Mouse (Mus musculus): ENCODE measurements around the gene Klhl31.

Gene Klhl31

DNA sequence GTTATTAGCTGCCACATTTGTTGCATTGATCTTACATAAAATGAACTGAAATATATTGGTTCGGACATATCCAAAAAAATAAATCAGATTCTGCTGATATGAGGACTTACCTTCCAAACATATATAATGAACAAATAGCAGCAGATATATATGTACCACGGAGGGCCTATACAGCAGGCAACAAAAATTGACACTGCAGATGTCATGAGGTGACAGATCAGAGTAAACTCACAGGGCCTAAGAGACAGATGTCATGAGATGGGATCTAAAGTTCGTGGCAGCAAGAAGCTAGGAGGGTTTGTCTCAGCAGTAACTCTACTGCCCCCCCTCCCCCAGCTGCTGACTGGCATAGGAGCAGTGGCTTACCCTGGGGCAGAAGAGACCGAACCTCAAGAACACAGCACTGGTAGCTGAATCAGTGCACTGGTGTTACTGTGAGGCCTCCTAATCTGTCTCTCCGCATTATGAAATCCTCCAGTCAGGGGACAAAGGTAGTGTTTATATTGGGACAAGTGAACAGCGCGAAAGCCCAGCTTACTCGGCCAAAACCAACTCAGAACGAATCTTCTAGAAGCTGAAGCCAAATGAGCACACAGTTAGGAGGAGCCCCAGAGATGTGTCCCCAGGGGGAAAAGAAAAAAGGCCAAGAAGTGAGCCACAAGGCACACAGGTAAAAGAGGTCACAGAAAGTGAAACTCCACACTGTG lies 71.3 kb downstream of the Klhl31 start:
- peak; percentile 86 for DNase-seq

DNA sequence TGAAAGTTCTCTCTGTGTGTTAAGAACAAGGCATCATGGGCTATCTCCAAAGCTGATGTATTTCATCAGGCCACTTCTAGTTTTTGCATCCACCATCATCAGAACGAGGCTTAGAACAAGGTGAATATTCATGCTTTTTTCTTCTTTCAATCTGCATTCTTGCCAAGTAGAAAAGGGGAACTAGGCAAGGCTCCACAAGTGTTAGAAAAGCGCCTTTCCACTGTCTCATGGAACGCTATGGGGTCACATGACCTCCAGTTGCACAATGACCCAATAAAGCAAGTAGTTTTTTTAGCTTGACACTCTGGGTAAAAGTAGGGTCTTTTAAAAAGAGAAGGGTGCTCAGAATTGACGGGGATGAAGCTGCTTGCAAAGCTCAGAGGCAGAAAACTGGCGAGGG lies 72.7 kb downstream of the Klhl31 start:
- DNase-seq, result peak; percentile 85

Measured in heart, adult 11 months (tissue).